Mouse (Mus musculus): ENCODE measurements at regions not wholly inside any gene's neighbourhood (a gene's known extent, or its start where the extent isn't known, plus 50 kb on each side); places are given as distances from the start of the nearest gene placed in this dataset.

DNA sequence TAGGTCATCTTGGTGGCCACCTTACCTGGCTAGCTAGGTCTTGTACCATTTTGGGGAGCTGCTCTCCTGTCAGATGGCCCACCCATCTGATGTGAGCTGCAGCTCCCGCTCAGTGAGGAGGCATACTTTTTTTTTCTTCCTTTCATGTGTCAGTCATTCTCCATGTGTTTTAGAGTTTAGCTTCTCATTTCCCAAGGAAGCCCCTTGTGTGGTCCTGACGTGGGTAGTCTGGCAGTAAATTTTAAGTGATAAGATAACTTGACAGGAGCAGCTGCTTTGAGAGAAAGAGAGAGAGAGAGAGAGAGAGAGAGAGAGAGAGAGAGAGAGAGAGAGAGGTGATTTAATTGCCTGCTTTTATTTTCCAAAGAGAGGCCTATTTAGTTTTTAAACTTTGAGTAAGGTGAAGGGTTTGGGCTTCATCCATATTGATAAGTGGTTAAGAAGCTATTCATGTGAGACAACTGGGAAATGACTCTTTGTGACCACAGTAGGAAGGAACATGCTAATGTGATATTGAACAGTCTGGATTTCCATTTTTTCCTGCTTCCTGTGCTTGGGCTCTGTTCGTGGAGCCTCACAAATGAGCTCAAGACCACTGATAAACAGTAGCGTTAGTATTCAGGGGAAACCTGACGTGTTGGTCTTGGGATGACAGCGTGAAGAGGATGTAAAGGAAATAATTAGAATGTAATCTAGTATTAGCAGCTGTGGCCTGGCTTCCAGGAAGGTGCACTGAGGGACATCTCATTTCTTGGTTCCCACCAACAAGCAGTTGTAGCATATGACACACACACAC, 92.1 kb downstream of the Dact1 start:
- H3K4me3 ChIP-seq = no peak overlapping the region
- 29% methylated on average over 6 of the region's 6 CpGs for WGBS
- no peak for ATAC-seq (ENCODE audit: low FRiP score)
- no peaks in the 10 kb centered on the region for H3K36me3 ChIP-seq
- no peak overlapping the region for H3K9ac ChIP-seq
- no peak overlapping the region for H3K27ac ChIP-seq
- peaks cover 5% of the 10 kb centered on the region; the same call in 1 of the 2 replicates for H3K4me1 ChIP-seq (replicated peaks)
- H3K4me2 ChIP-seq = no peak overlapping the region
- H3K9me3 ChIP-seq = no peaks in the 10 kb centered on the region
- H3K27me3 ChIP-seq = peaks cover 10% of the 10 kb centered on the region; the same call in 1 of the 2 replicates

- no peaks in the 10 kb centered on the region for H3K9me3 ChIP-seq
- H3K27ac ChIP-seq = no peak overlapping the region
- H3K4me2 ChIP-seq = no peak overlapping the region
- H3K9ac ChIP-seq = no peak overlapping the region
- H3K4me3 ChIP-seq = no peak overlapping the region
- ATAC-seq (ENCODE audit: low FRiP score) = no peak
- H3K36me3 ChIP-seq = no peaks in the 10 kb centered on the region
- H3K4me1 ChIP-seq (replicated peaks) = peaks cover 4% of the 10 kb centered on the region
- peaks cover 5% of the 10 kb centered on the region; the same call in 1 of the 2 replicates for H3K27me3 ChIP-seq
- 64% methylated on average over 3 of the region's 3 CpGs for WGBS
These were observed 97.6 kb downstream of the Dact1 start for GRCm38 (mm10) chr12:71407294-71407693.

GRCm38 (mm10) chr12:71408396-71409050, 98.8 kb downstream of the Dact1 start:
- Histone ChIP-seq H3K27me3 (peaks cover 6% of the 10 kb centered on the region; the same call in 1 of the 2 replicates), H3K4me2 (no peak overlapping the region), H3K9me3 (no peaks in the 10 kb centered on the region), H3K27ac (no peak overlapping the region), H3K4me3 (no peak overlapping the region), H3K36me3 (no peaks in the 10 kb centered on the region), H3K4me1 (replicated peaks) (peaks cover 2% of the 10 kb centered on the region; the same call in 1 of the 2 replicates), H3K9ac (no peak overlapping the region)
- 50% methylated on average over 3 of the region's 3 CpGs for WGBS
- ATAC-seq (ENCODE audit: low FRiP score) = no peak

- no peaks in the 10 kb centered on the region for H3K36me3 ChIP-seq
- H3K27me3 ChIP-seq = 0 out of 2 replicates have a peak, but pooled peaks cover 4% of the 10 kb centered on the region
- ATAC-seq (ENCODE audit: low FRiP score) = no peak
- no peak overlapping the region for H3K4me3 ChIP-seq
- WGBS = 86% methylated on average over 3 of the region's 3 CpGs
- H3K4me2 ChIP-seq = no peak overlapping the region
- no peak overlapping the region for H3K9ac ChIP-seq
- no peaks in the 10 kb centered on the region for H3K9me3 ChIP-seq
- no peak overlapping the region for H3K27ac ChIP-seq
- peaks cover 2% of the 10 kb centered on the region; the same call in 1 of the 2 replicates for H3K4me1 ChIP-seq (replicated peaks)
These were observed 102.6 kb downstream of the Dact1 start for GRCm38 (mm10) chr12:71412331-71412730.

GRCm38 (mm10) chr12:71416968-71417367, 107.3 kb downstream of the Dact1 start:
- Histone ChIP-seq H3K27ac (no peak overlapping the region), H3K4me1 (replicated peaks) (no peaks in the 10 kb centered on the region), H3K36me3 (no peaks in the 10 kb centered on the region), H3K9ac (no peak overlapping the region), H3K27me3 (0 out of 2 replicates have a peak, but pooled peaks cover 4% of the 10 kb centered on the region), H3K4me3 (no peak overlapping the region), H3K4me2 (no peak overlapping the region), H3K9me3 (no peaks in the 10 kb centered on the region)
- no peak for ATAC-seq (ENCODE audit: low FRiP score)
- WGBS = 89% methylated on average over 2 of the region's 2 CpGs

DNA sequence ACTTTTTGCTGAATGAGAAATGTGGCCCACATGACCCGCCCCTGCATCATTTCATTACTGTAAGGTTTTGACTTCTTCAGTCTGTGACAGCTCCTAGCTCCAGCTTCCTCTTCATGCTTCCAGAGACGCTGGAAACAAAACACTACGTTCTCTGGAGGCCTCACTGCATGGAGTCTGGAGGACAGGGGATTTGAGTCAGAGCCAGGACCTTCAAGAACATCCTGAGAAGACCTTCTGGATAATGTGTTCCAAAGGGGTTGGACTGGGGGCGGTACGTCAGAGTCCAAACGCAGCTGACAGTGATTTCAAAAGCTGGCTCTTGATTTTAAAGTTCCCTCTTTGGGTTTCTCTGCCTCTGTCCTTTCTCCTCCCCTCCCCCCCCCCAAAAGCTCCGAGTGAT, 108.5 kb downstream of the Dact1 start:
- no peak overlapping the region for H3K9ac ChIP-seq
- no peak overlapping the region for H3K27ac ChIP-seq
- H3K36me3 ChIP-seq = no peaks in the 10 kb centered on the region
- ATAC-seq (ENCODE audit: low FRiP score) = no peak
- no peaks in the 10 kb centered on the region for H3K27me3 ChIP-seq
- 68% methylated on average over 7 of the region's 7 CpGs for WGBS
- no peaks in the 10 kb centered on the region for H3K9me3 ChIP-seq
- H3K4me2 ChIP-seq = no peak overlapping the region
- H3K4me3 ChIP-seq = no peak overlapping the region
- no peaks in the 10 kb centered on the region for H3K4me1 ChIP-seq (replicated peaks)

- H3K27ac ChIP-seq = no peak overlapping the region
- H3K27me3 ChIP-seq = no peaks in the 10 kb centered on the region
- 74% methylated on average over 4 of the region's 4 CpGs for whole genome bisulfite sequencing
- no peak overlapping the region for H3K9ac ChIP-seq
- H3K4me2 ChIP-seq = no peak overlapping the region
- no peaks in the 10 kb centered on the region for H3K9me3 ChIP-seq
- no peak for ATAC-seq (ENCODE audit: low FRiP score)
- H3K4me3 ChIP-seq = no peak overlapping the region
- H3K36me3 ChIP-seq = no peaks in the 10 kb centered on the region
- H3K4me1 ChIP-seq (replicated peaks) = no peaks in the 10 kb centered on the region
These were observed 109.5 kb downstream of the Dact1 start for GRCm38 (mm10) chr12:71419161-71419560.

- Histone ChIP-seq H3K36me3 (no peaks in the 10 kb centered on the region), H3K4me1 (replicated peaks) (peaks cover 33% of the 10 kb centered on the region), H3K9ac (no peak overlapping the region), H3K4me3 (no peak overlapping the region), H3K27ac (no peak overlapping the region), H3K9me3 (no peaks in the 10 kb centered on the region), H3K27me3 (no peaks in the 10 kb centered on the region), H3K4me2 (no peak overlapping the region)
- no peak for ATAC-seq (ENCODE audit: low FRiP score)
- WGBS = 29% methylated on average over 10 of the region's 10 CpGs
These were observed 116.5 kb downstream of the Dact1 start for GRCm38 (mm10) chr12:71426023-71426719.

DNA sequence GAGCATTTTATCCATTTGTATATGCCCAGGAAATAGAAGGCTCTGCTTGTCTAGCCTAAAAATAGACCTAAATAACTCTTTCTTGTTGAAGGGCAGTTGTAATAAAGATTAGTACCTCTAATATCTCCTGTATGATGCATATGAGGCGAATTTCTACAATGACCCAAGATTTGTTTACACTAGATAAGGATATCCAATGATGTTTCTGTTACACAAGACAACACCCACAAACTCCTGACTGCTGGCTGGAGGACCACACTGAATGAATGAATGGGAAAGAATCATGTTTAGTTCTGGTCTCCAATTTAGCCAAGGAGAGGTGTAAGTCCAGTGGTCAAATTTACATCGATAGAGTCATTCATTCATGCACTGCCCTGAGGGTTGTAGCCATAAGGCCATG, 118.3 kb downstream of the Dact1 start:
- H3K36me3 ChIP-seq = no peaks in the 10 kb centered on the region
- no peak overlapping the region for H3K4me3 ChIP-seq
- no peak overlapping the region for H3K27ac ChIP-seq
- no peaks in the 10 kb centered on the region for H3K9me3 ChIP-seq
- no peak overlapping the region for H3K4me2 ChIP-seq
- ATAC-seq (ENCODE audit: low FRiP score) = no peak
- H3K4me1 ChIP-seq (replicated peaks) = peaks cover 34% of the 10 kb centered on the region
- 91% methylated on average over 2 of the region's 2 CpGs for WGBS
- peaks cover 2% of the 10 kb centered on the region; the same call in 1 of the 2 replicates for H3K27me3 ChIP-seq
- H3K9ac ChIP-seq = no peak overlapping the region

DNA sequence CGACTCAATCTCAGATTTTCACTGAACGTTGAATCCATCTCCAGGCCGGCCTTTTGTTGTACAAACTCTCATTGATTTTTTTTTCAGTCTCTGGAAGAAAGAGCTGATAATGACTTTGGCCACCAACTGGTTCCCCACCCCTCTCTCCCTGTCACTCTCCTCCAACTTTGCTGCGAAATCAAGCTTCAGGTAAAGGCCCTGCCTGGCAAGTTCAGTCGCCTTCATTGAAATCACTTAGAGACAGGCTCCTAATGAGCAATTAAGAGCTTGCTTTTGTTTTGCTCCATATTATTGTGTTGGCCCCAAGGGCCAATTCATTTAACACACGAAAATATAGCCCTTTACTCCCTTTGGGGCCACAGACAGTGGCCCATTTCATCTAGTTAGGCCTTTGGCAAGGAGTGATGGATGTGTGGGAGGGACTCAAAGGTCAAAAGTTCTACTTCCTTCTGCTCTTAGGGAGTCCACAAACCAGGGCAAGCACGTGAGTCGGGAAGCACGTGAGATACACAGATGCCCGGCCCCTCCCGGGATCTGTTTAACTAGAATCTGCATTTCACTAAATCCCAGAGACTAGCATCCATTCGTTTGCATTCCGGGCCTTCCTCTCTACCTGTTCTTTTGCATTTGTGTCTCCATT, 120.0 kb downstream of the Dact1 start:
- no peak overlapping the region for H3K4me2 ChIP-seq
- ATAC-seq (ENCODE audit: low FRiP score) = peak; percentile 47; the same call in 1 of the 2 replicates
- no peak overlapping the region for H3K4me3 ChIP-seq
- H3K9ac ChIP-seq = no peak overlapping the region
- peaks cover 46% of the 10 kb centered on the region for H3K4me1 ChIP-seq (replicated peaks)
- WGBS = 17% methylated on average over 13 of the region's 13 CpGs
- H3K27ac ChIP-seq = peak overlapping the region; percentile 72
- H3K27me3 ChIP-seq = peaks cover 9% of the 10 kb centered on the region
- H3K9me3 ChIP-seq = no peaks in the 10 kb centered on the region
- no peaks in the 10 kb centered on the region for H3K36me3 ChIP-seq

GRCm38 (mm10) chr12:71430331-71430730, 120.6 kb downstream of the Dact1 start:
- Histone ChIP-seq H3K4me2 (no peak overlapping the region), H3K36me3 (no peaks in the 10 kb centered on the region), H3K9me3 (no peaks in the 10 kb centered on the region), H3K4me3 (no peak overlapping the region), H3K27ac (0 out of 2 replicates have a peak overlapping the region, but pooled peaks have one; percentile 72), H3K4me1 (replicated peaks) (peaks cover 46% of the 10 kb centered on the region), H3K9ac (no peak overlapping the region), H3K27me3 (peaks cover 9% of the 10 kb centered on the region)
- 45% methylated on average over 11 of the region's 11 CpGs for WGBS
- no peak for ATAC-seq (ENCODE audit: low FRiP score)

GRCm38 (mm10) chr12:71431116-71431515, 121.4 kb downstream of the Dact1 start:
- Histone ChIP-seq H3K9ac (no peak overlapping the region), H3K4me1 (replicated peaks) (peaks cover 44% of the 10 kb centered on the region), H3K4me3 (no peak overlapping the region), H3K36me3 (no peaks in the 10 kb centered on the region), H3K4me2 (no peak overlapping the region), H3K9me3 (no peaks in the 10 kb centered on the region), H3K27me3 (peaks cover 10% of the 10 kb centered on the region), H3K27ac (no peak overlapping the region)
- no peak for ATAC-seq (ENCODE audit: low FRiP score)
- WGBS = 65% methylated on average over 8 of the region's 8 CpGs

Data from hindbrain, embryonic 13.5 days (tissue).